Mouse (Mus musculus) left cerebral cortex, adult 2 months (tissue): ENCODE measurements at regions not wholly inside any gene's neighbourhood (a gene's known extent, or its start where the extent isn't known, plus 50 kb on each side); places are given as distances from the start of the nearest gene placed in this dataset.

Experiments
- DNase-seq, 2 experiments: peaks; one replicate each; pipeline ENCODE4 v3.0.0; 2021 to 2022; ENCODE audit warnings: low spot score in 2 of 2, mixed read lengths in 1 of 2; ENCODE audit errors: extremely low spot score in 1 of 2
- H3K27ac ChIP-seq: fragments of 200-600 bp; 2 replicates; pipeline ENCODE4 v1.8.1; 2022
- H3K4me3 ChIP-seq: fragments of 200-600 bp; 2 replicates; pipeline ENCODE4 v1.8.1; 2022
- CTCF ChIP-seq: fragments of 200-600 bp; IDR thresholded peaks from 2 replicates; pipeline ENCODE4 v1.8.1; 2022; ENCODE audit warnings: antibody characterized with exemption, mild to moderate bottlenecking, moderate library complexity
- intact Hi-C: fragments of 180-260 bp; cut with DNase I; formaldehyde crosslinking; loops from one replicate; pipeline ENCODE4 v1.15.1; 2025

- no peak for DNase-seq
- intact Hi-C loops, result no loop called here
- no peak for TF ChIP-seq CTCF
- no peak overlapping the region for H3K27ac ChIP-seq
- no peak overlapping the region for H3K4me3 ChIP-seq
Measured at GRCm38 (mm10) chr11:64579826-64580225, 143.4 kb upstream of the F930015N05Rik start.

GRCm38 (mm10) chr11:64586056-64586455 is 149.6 kb upstream of the F930015N05Rik start:
- no peak overlapping the region for H3K27ac ChIP-seq
- no peak overlapping the region for H3K4me3 ChIP-seq
- intact Hi-C loops, result no loop called here
- no peak for TF ChIP-seq CTCF
- DNase-seq, result no peak

- DNase-seq, result no peak
- no peak overlapping the region for H3K4me3 ChIP-seq
- intact Hi-C loops, result no loop called here
- H3K27ac ChIP-seq, result no peak overlapping the region
- no peak for TF ChIP-seq CTCF
Measured at GRCm38 (mm10) chr11:64587034-64587710, 150.7 kb upstream of the F930015N05Rik start.

- H3K4me3 ChIP-seq, result no peak overlapping the region
- no peak for TF ChIP-seq CTCF
- no peak for DNase-seq
- no peak overlapping the region for H3K27ac ChIP-seq
- intact Hi-C loops, result no loop called here
Measured at GRCm38 (mm10) chr11:64587751-64588600, 151.5 kb upstream of the F930015N05Rik start.

- Histone ChIP-seq H3K4me3 (no peak overlapping the region), H3K27ac (no peak overlapping the region)
- no peak for DNase-seq
- intact Hi-C loops, result no loop called here
- TF ChIP-seq CTCF, result no peak
Measured at GRCm38 (mm10) chr11:64588601-64588989, 152.1 kb upstream of the F930015N05Rik start.

- intact Hi-C loops, result no loop called here
- no peak for TF ChIP-seq CTCF
- DNase-seq, result no peak
Measured at GRCm38 (mm10) chr11:64589026-64589425, 152.6 kb upstream of the F930015N05Rik start.

GRCm38 (mm10) chr11:64590091-64590490 is 153.6 kb upstream of the F930015N05Rik start:
- no peak overlapping the region for H3K27ac ChIP-seq
- TF ChIP-seq CTCF, result no peak
- intact Hi-C loops, result no loop called here

More at GRCm38 (mm10) chr11:64589026-64589425, 152.6 kb upstream of the F930015N05Rik start:
- Histone ChIP-seq H3K27ac (no peak overlapping the region), H3K4me3 (no peak overlapping the region)

DNA sequence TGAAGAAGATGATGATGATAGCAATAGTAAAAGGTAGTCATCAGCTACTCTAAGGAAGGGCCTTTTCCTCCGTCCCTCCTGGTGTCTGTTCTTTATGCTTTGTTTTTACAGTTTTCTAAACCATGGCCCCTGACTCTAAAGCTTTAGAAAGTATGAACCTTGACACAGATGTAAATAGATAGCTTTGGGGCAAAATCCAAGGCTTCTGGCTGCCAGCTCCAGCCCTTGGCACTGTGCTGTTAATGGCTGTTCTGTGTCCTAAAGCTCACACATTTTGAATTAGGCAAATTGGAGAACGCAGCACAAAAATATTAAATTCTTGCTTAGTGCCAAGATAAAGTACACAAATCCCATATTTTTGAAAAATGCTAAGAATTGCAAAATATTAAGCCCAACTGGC is 155.8 kb upstream of the F930015N05Rik start:
- no peak for DNase-seq
- intact Hi-C loops, result no loop called here
- no peak for TF ChIP-seq CTCF
- Histone ChIP-seq H3K4me3 (no peak overlapping the region), H3K27ac (no peak overlapping the region)

More at GRCm38 (mm10) chr11:64590091-64590490, 153.6 kb upstream of the F930015N05Rik start:
- no peak for DNase-seq
- no peak overlapping the region for H3K4me3 ChIP-seq

GRCm38 (mm10) chr11:64597305-64597704 is 160.9 kb upstream of the F930015N05Rik start:
- Histone ChIP-seq H3K4me3 (no peak overlapping the region), H3K27ac (no peak overlapping the region)
- no peak for DNase-seq
- TF ChIP-seq CTCF, result no peak
- intact Hi-C loops, result no loop called here

GRCm38 (mm10) chr11:64599178-64599577 is 162.7 kb upstream of the F930015N05Rik start:
- TF ChIP-seq CTCF, result no peak
- Histone ChIP-seq H3K4me3 (no peak overlapping the region), H3K27ac (no peak overlapping the region)
- DNase-seq, result peak in 1 of 2 experiments; percentile 10
- intact Hi-C loops, result no loop called here

DNA sequence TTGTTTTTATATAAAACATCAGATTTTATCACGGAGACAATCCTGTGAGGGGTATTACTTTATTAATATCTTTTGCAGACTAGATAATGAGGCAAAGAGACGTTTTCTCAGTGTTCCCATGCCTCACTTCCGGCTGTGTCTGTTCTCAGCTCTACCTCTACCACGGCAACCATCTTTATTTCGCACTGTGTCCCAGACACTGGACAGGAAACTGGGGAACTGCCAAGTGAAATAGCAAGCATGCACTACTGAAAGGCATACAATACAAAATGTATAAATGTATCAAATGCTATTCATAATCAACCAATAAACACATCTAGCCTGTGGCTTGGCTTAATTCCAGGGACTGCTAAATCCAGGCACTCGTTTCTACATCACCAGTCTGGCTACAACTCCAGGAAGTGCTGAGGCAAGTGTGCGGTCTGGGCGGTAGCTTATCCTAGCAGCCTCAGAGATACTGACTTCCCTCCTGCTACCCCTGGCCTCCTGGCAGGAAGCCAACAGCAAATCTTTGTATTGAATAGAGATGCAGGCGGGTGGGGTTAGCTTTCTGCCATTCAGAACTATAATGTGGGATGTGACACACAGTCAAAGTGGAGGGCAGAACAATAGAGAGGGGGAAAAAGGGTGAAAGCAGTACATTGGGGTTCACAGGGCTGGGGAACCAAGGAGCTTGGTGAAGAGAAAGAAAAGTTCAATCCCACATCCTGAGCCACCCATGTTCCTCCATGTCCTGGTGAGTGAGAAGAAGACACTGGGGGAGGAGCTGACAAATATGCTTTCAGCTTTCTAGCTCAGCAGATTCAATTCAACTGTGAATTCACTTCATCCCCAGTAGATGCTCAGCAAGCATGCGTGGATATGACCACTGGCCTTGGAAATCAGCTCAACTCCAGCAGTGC is 164.0 kb upstream of the F930015N05Rik start:
- H3K4me3 ChIP-seq, result no peak overlapping the region
- TF ChIP-seq CTCF, result no peak
- DNase-seq, result peak in 1 of 2 experiments; percentile 17
- intact Hi-C loops, result no loop called here
- H3K27ac ChIP-seq, result no peak overlapping the region

DNA sequence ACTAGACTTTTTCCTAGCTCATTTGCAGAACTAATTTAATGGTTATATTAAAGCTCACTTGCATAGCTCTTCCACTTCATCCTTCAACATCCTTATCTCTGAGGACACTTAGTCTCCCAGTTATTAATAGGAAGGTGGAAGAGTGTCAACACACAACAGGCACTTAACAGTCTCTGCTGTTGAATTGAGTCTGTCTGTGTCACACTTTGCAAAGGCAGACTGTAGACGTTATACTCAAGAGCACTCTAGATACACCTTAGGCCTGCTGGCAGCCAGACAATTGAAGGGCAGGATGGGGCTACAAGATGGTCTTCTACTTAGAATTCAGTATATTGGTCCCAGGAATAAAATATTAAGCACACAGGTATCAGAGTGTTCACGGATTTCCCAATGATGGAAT is 172.6 kb upstream of the F930015N05Rik start:
- no peak for DNase-seq
- intact Hi-C loops, result no loop called here
- Histone ChIP-seq H3K4me3 (no peak overlapping the region), H3K27ac (no peak overlapping the region)
- no peak for TF ChIP-seq CTCF
